Mouse (Mus musculus) kidney, postnatal 0 days (tissue): ENCODE measurements around the gene Rslcan18. TPM values are rescaled to one million over a fixed set of nuclear protein-coding genes. Genes with fewer than 3 reads are reported as not detected.
"Not testable (repeated sequence)": the region's sequence is repeated elsewhere in the genome, so short reads cannot be mapped to it uniquely, and the experiment has no call there.

ENCODE experiments used
- ATAC-seq: fragments of 200-750 bp; cut with Nextera tagmentation; replicated peaks from 2 replicates; pipeline ENCODE4 v1.8.0; 2017; ENCODE audit warnings: low read depth, moderate number of reproducible peaks, moderate TSS enrichment, moderate library complexity; ENCODE audit not compliant: low FRiP score
- DNase-seq: peaks from one replicate; pipeline ENCODE4 v3.0.0-alpha.2; 2016; ENCODE audit warnings: low spot score
- H3K27ac ChIP-seq: fragments of 300-500 bp; sonication (generic); 2 replicates; pipeline ENCODE4 v1.5.1; 2014; ENCODE audit warnings: mild to moderate bottlenecking
- H3K27me3 ChIP-seq: fragments of 300-500 bp; sonication (generic); 2 replicates; pipeline ENCODE4 v1.6.1; 2014; ENCODE audit warnings: low read length, mixed read lengths; ENCODE audit not compliant: insufficient read depth
- H3K36me3 ChIP-seq: fragments of 300-500 bp; sonication (generic); 2 replicates; pipeline ENCODE4 v1.6.1; 2014; ENCODE audit warnings: low read length, mixed read lengths; ENCODE audit not compliant: insufficient read depth
- H3K4me1 ChIP-seq: fragments of 300-500 bp; sonication (generic); replicated peaks from 2 replicates; pipeline ENCODE4 v1.6.1; 2014; ENCODE audit warnings: antibody characterized with exemption, low read length, mixed read lengths; ENCODE audit not compliant: insufficient read depth
- H3K4me2 ChIP-seq: fragments of 300-500 bp; sonication (generic); 2 replicates; pipeline ENCODE4 v1.6.1; 2014; ENCODE audit warnings: mild to moderate bottlenecking, low read length, moderate library complexity, mixed read lengths
- H3K4me3 ChIP-seq: fragments of 300-500 bp; sonication (generic); replicated peaks from 2 replicates; pipeline ENCODE4 v1.5.1; 2014; ENCODE audit warnings: low read depth, low read length
- H3K9ac ChIP-seq: fragments of 300-500 bp; sonication (generic); 2 replicates; pipeline ENCODE4 v1.6.1; 2014; ENCODE audit warnings: low read depth, low read length
- H3K9me3 ChIP-seq: fragments of 300-500 bp; sonication (generic); replicated peaks from 2 replicates; pipeline ENCODE4 v1.6.1; 2016; ENCODE audit warnings: low read length, inconsistent platforms, mixed read lengths
- CTCF ChIP-seq: IDR thresholded peaks from 2 replicates; pipeline ENCODE4 v1.5.1; 2016; ENCODE audit warnings: antibody characterized with exemption, low read depth, mild to moderate bottlenecking, moderate library complexity
- WGBS: fragments of 180-500 bp; shearing (Covaris S2); extraction: QIAGEN DNeasy Blood & Tissue Kit; methylation state at CpG from one replicate; pipeline ENCODE4 v1.1.7; 2014; 5-methylcytosine and 5-hydroxymethylcytosine counted together
- polyA plus RNA-seq: library from polyadenylated mRNA; unstranded; fragments of >200 nt; fragmentation: Nextera tagmentation; extraction: Ambion mirVana; gene quantifications from 2 replicates; pipeline ENCODE4 v1.2.1, GENCODE M21; 2015

Gene Rslcan18
- 0.05 and 0.10 TPM in 2 replicates for polyA plus RNA-seq

DNA sequence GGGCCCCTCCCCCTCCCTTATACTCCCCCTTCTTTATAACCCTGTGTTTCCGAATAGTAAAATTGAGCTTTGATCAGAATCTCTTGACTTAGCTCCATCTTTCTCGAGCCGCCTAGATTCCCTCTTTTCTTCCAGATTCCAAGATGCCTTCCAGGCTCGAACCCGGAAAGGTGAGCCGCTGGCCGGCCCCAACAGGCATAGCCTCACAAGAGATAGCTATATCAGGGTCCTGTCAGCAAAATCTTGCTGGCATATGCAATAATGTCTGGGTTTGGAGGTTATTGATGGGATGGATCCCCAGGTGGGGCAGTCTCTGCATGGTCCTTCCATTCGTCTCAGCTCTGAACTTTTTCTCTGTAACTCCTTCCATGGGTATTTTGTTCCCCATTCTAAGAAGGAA is at the start of gene Rslcan18:
Rslcan18 (minus strand) TSS at position 101 of the 400 bp plus-strand sequence.
- 89% methylated on average over 8 of the region's 8 CpGs for WGBS
- not testable (repeated sequence) for H3K4me2 ChIP-seq, H3K4me3 ChIP-seq, H3K27ac ChIP-seq, H3K27me3 ChIP-seq, H3K9ac ChIP-seq, DNase-seq, H3K4me1 ChIP-seq, ATAC-seq, H3K9me3 ChIP-seq, H3K36me3 ChIP-seq

DNA sequence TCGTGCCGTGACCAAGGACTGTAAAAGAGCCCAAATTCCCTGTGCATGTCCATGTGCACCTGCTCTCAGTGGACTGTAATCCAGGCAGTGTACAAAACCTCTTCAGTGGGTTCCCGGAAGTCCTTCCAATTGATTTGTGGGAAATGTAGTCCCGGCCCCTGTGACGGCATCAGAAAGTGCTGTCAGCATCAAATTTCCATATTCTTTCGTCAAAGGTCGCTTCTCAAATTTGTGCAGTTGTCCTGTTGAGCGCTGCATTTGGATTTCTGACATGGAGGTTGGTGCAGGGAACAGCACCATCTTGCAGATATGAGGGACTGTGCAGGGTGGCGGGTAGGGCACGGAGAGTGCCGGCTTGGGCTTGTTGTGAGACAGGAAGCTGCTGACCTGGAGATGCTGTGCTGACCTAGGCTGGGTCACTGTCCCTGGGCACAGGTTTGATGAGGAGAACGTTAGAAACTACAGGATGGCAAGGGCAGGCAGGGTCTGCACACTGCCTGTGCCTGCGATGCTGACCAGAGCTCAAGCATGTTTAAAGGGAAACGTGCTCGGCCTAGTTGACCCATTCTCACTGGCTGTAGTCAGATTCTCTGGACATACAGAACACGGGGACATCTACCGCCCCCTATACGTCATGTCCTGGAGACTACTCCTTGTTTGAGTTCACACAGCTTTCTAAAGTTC is 12.1 kb upstream of the Rslcan18 start:
- H3K36me3 ChIP-seq, result no peaks in the 10 kb centered on the region
- ATAC-seq (peak; percentile 97), DNase-seq (peak; percentile 92)
- no peaks in the 10 kb centered on the region for H3K4me1 ChIP-seq
- H3K9ac ChIP-seq, result peak overlapping the region; percentile 49
- H3K9me3 ChIP-seq, result no peaks in the 10 kb centered on the region
- WGBS, result 1% methylated on average over 18 of the region's 18 CpGs
- H3K27me3 ChIP-seq, result no peaks in the 10 kb centered on the region
- H3K27ac ChIP-seq, result no peak overlapping the region
- H3K4me2 ChIP-seq, result peak overlapping the region; percentile 60
- H3K4me3 ChIP-seq, result peak overlapping the region; percentile 48
- TF ChIP-seq CTCF, result peak; percentile 51

DNA sequence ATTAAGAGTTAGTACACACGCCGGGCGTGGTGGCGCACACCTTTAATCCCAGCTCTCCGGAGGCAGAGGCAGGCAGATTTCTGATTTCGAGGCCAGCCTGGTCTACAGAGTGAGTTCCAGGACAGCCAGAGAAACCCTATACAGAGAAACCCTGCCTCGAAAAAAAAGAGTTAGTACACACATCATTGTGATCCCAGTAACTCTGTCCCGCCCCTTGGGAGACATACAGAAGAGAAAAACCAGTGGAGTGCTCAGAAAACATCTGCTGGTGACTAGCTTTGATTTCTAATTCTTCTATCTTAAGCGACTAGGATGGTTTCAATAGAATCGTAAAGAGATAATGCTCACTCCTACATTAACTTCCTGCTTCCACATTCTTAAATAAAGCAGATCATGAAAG is 11.4 kb upstream of the Rslcan18 start:
- not testable (repeated sequence) for H3K9me3 ChIP-seq, H3K4me1 ChIP-seq, H3K4me3 ChIP-seq, H3K27ac ChIP-seq, H3K9ac ChIP-seq, ATAC-seq, H3K36me3 ChIP-seq, H3K27me3 ChIP-seq, DNase-seq
- 84% methylated on average over 10 of the region's 10 CpGs for WGBS
- 0 out of 2 replicates have a peak overlapping the region, but pooled peaks have one; percentile 60 for H3K4me2 ChIP-seq

DNA sequence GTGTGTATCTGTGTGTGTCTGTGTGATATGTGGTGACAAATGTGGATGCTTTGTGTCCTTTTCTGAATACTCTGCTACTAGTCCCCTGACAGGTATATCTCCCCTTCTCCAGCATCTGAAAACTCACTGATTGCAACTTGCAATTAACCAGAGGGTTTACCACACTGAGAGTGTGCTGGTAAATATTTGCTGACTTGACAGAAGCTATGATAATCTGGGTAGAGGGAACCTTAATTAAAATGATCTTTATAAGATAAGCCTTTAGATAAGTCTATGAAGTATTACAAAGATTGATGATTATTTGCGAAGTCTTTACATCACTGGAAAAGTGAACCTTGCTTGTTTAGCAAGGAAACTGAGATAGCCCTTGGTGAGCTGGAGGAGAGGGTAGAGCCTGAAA is 8.4 kb upstream of the Rslcan18 start:
- 90% methylated on average over 1 of the region's 1 CpGs for WGBS
- TF ChIP-seq CTCF, result no peak
- Histone ChIP-seq H3K27me3 (no peaks in the 10 kb centered on the region), H3K9ac (no peak overlapping the region), H3K4me2 (no peak overlapping the region), H3K36me3 (no peaks in the 10 kb centered on the region), H3K4me3 (no peak overlapping the region), H3K9me3 (no peaks in the 10 kb centered on the region), H3K4me1 (no peaks in the 10 kb centered on the region), H3K27ac (no peak overlapping the region)
- ATAC-seq (no peak), DNase-seq (no peak)

DNA sequence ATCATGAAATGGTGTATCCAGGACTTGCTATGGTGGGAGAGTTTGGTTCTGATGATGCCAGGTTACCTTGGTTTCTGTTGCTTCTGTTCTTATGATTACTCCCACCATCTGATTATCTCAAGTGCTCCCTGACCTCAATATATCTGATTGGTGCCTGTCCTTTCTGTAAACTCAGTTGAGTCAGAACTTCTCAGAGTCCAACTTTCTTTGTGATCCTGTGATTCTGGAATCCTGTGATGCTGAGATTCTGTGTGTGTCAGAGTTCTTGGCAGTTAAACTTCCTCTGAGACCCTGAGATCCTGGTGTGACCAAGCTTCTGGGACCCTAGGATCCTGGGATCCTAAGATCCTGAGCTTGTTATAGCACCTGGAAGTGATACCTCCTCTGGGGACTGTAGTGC is 5.3 kb upstream of the Rslcan18 start, which contains the start of gene Zfp759:
Zfp759 (plus strand) TSS at position 301 of the 400 bp plus-strand sequence.
- not testable (repeated sequence) for H3K4me3 ChIP-seq, H3K9ac ChIP-seq, H3K4me1 ChIP-seq, H3K36me3 ChIP-seq, DNase-seq, H3K27ac ChIP-seq, H3K27me3 ChIP-seq, H3K4me2 ChIP-seq, ATAC-seq, H3K9me3 ChIP-seq

DNA sequence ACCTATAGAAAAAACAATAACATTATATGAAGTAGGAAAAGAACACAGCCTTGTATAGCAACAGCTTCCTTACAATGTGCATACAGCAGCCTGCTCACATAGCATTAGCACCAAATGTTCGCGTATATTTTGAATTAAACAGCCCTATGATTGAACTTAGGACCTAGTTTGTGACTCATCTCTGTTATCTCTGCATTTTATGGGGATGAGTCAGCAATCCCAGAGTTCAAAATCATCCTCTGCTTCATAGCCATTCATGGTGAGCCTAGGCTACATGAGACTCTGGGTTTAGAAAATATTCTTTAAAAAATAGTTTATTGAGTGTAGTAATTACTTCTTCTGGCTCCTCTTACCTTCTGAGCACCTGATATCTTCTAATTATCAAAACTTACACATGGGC is 2.8 kb downstream of the Rslcan18 start:
- 93% methylated on average over 2 of the region's 2 CpGs for WGBS
- ATAC-seq, result no peak

DNA sequence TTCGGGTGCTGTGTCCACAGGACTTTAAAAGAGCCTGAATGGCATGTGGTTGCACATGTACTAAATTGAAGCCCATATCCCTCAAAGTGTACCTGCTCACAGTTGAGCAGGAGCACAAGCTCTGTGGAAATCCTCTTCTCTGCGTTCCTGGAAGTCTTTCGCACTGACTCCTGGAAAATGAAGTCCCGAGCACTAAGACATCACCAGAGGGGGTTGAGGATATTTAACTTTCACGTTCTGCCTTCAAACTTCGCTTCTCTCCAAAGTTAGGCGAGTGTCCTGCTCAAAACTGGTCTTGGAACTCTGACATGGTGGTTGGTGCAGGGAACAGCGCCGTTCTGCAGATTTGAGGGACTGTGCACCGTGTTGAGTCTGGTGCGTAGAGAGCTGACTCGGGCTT is 4.0 kb downstream of the Rslcan18 start:
- no peak for ATAC-seq
- Histone ChIP-seq H3K27me3 (no peaks in the 10 kb centered on the region), H3K4me1 (peaks cover 7% of the 10 kb centered on the region), H3K9me3 (no peaks in the 10 kb centered on the region), H3K36me3 (no peaks in the 10 kb centered on the region), H3K9ac (no peak overlapping the region), H3K27ac (no peak overlapping the region), H3K4me3 (no peak overlapping the region), H3K4me2 (no peak overlapping the region)
- TF ChIP-seq CTCF, result no peak
- 78% methylated on average over 12 of the region's 12 CpGs for WGBS
- no peak for DNase-seq

More for the DNA sequence above, 2.8 kb downstream of the Rslcan18 start:
- no peak overlapping the region for H3K27ac ChIP-seq
- H3K4me3 ChIP-seq, result no peak overlapping the region
- H3K9ac ChIP-seq, result no peak overlapping the region
- no peaks in the 10 kb centered on the region for H3K27me3 ChIP-seq
- no peak overlapping the region for H3K4me2 ChIP-seq
- no peak for TF ChIP-seq CTCF
- H3K9me3 ChIP-seq, result no peaks in the 10 kb centered on the region
- no peak for DNase-seq
- H3K4me1 ChIP-seq, result no peaks in the 10 kb centered on the region
- no peaks in the 10 kb centered on the region for H3K36me3 ChIP-seq
